Mouse (Mus musculus): ENCODE results near the gene Mxi1. TPM values are rescaled to one million over a fixed set of nuclear protein-coding genes. Genes with fewer than 3 reads are reported as not detected.

Gene Mxi1
- polyA plus RNA-seq, 1 experiment from 2014 or later: 29.3 TPM

GRCm38 (mm10) chr19:53309631-53310030, 687 bp upstream of the Mxi1 start:
- no peak for ATAC-seq (ENCODE audit: insufficient number of reproducible peaks, insufficient read depth, low FRiP score, low read depth)
- no peaks in the 10 kb centered on the region for H3K36me3 ChIP-seq (ENCODE audit: control insufficient read depth, insufficient read depth, low read length)
- H3K9ac ChIP-seq (replicated peaks; ENCODE audit: low read depth, low read length): no peak overlapping the region
- no peak overlapping the region for H3K4me2 ChIP-seq (replicated peaks; ENCODE audit: low read depth, low read length)
- H3K9me3 ChIP-seq (ENCODE audit: control insufficient read depth, low read depth, low read length): no peaks in the 10 kb centered on the region
- no peaks in the 10 kb centered on the region for H3K27me3 ChIP-seq (ENCODE audit: control insufficient read depth, insufficient read depth, low read length)
- H3K27ac ChIP-seq (ENCODE audit: low read length): no peak overlapping the region
- H3K4me1 ChIP-seq (ENCODE audit: control insufficient read depth, insufficient read depth, low read length): peaks cover 4% of the 10 kb centered on the region; the same call in 1 of the 2 replicates
- no peak overlapping the region for H3K4me3 ChIP-seq (ENCODE audit: low read depth, low read length)
- WGBS: 38% methylated on average over 4 of the region's 4 CpGs

DNA sequence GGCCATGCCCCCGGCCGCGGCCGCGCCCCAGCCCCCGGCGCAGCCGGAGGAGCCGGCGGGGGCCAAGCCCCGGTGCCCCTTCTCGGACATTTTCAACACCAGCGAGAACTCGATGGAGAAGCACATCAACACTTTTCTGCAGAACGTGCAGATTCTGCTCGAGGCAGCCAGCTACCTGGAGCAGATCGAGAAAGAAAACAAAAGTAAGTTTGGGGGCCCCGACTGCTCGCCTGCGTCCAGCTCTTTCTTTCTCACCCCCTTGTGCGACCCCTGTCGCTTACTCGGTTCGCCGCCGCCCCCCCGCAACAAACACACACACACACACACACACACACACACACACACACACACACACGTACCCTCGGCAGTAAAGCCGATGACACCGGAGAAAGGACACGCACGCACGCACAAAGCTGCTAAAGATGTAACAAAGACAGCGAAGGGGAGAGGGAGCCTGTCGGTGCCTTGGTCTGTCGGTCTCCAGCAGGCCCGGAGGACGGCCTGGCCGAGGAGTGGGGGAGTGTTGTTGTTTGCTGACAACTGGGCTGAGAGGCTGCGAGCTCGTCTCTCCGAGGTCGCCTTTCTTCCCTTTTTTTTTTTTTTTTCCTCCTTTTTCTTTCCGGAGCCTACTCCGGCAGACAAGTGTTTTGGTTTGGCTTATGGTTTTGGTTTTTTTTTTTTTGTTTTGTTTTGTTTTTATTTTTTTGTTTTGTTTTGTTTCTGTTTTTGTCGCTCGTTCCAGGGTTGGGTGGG, 629 bp downstream of the Mxi1 start:
- under 1% methylated on average over 48 of the region's 48 CpGs for WGBS
- Histone ChIP-seq H3K4me1 (ENCODE audit: control insufficient read depth, insufficient read depth, low read length) (peaks cover 12% of the 10 kb centered on the region; the same call in 1 of the 2 replicates), H3K36me3 (ENCODE audit: control insufficient read depth, insufficient read depth, low read length) (no peaks in the 10 kb centered on the region), H3K4me3 (ENCODE audit: low read depth, low read length) (peak overlapping the region; percentile 74), H3K9ac (replicated peaks; ENCODE audit: low read depth, low read length) (peak overlapping the region; percentile 67), H3K4me2 (replicated peaks; ENCODE audit: low read depth, low read length) (peak overlapping the region; percentile 97), H3K27me3 (ENCODE audit: control insufficient read depth, insufficient read depth, low read length) (no peaks in the 10 kb centered on the region), H3K9me3 (ENCODE audit: control insufficient read depth, low read depth, low read length) (no peaks in the 10 kb centered on the region), H3K27ac (ENCODE audit: low read length) (peak overlapping the region; percentile 97)
- ATAC-seq (ENCODE audit: insufficient number of reproducible peaks, insufficient read depth, low FRiP score, low read depth): no peak

DNA sequence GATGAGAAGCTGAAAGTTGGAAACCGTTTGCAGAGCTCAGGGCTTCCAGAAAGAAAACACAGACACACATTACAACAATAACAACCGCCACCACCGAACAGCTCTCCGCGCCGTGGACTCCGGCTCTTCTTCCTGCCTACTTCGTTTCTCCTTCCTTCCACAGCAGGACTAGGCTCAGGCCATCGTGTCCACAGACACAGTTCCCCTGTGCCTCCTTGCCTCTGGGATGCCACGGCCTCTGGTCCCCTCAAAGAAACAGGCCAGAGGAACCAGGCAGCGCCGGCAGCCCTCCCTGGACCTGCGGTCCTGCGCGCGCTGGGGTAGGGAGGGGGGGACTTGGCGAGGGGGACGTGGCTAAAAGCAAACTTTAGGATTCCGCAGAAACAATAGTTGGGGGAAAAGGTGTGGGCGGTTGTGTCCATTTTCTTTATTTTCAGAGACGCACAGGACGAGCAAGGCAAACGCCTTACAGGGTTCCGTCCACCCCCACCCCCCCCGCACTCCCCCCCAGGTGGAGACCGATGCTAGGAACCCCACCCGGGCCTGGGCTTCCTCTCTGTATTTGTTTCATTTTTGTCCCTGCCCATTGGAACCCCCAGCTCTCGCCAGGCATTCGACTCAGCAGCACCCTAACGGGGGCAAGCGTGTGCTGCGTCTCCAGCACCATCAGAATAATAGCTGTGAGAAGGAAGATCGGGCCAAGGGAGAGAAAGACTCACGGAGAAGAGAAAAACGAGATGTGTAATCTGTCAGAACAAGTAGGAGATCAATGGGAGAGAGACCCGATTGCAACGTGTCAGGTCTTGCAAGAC, 1.4 kb downstream of the Mxi1 start:
- H3K36me3 ChIP-seq (ENCODE audit: control insufficient read depth, insufficient read depth, low read length): no peaks in the 10 kb centered on the region
- H3K9me3 ChIP-seq (ENCODE audit: control insufficient read depth, low read depth, low read length): no peaks in the 10 kb centered on the region
- H3K9ac ChIP-seq (replicated peaks; ENCODE audit: low read depth, low read length): peak overlapping the region; percentile 67
- H3K4me2 ChIP-seq (replicated peaks; ENCODE audit: low read depth, low read length): peak overlapping the region; percentile 97
- H3K4me3 ChIP-seq (ENCODE audit: low read depth, low read length): peak overlapping the region; percentile 74
- peaks cover 12% of the 10 kb centered on the region; the same call in 1 of the 2 replicates for H3K4me1 ChIP-seq (ENCODE audit: control insufficient read depth, insufficient read depth, low read length)
- no peaks in the 10 kb centered on the region for H3K27me3 ChIP-seq (ENCODE audit: control insufficient read depth, insufficient read depth, low read length)
- under 1% methylated on average over 33 of the region's 37 CpGs for WGBS
- no peak for ATAC-seq (ENCODE audit: insufficient number of reproducible peaks, insufficient read depth, low FRiP score, low read depth)
- peak overlapping the region; percentile 97 for H3K27ac ChIP-seq (ENCODE audit: low read length)

- ATAC-seq (ENCODE audit: insufficient number of reproducible peaks, insufficient read depth, low FRiP score, low read depth): no peak
- WGBS: 0% methylated on average over 25 of the region's 26 CpGs
- H3K27me3 ChIP-seq (ENCODE audit: control insufficient read depth, insufficient read depth, low read length): no peaks in the 10 kb centered on the region
- H3K36me3 ChIP-seq (ENCODE audit: control insufficient read depth, insufficient read depth, low read length): no peaks in the 10 kb centered on the region
- H3K4me2 ChIP-seq (replicated peaks; ENCODE audit: low read depth, low read length): peak overlapping the region; percentile 97
- no peaks in the 10 kb centered on the region for H3K9me3 ChIP-seq (ENCODE audit: control insufficient read depth, low read depth, low read length)
- peak overlapping the region; percentile 74 for H3K4me3 ChIP-seq (ENCODE audit: low read depth, low read length)
- peak overlapping the region; percentile 67 for H3K9ac ChIP-seq (replicated peaks; ENCODE audit: low read depth, low read length)
- H3K4me1 ChIP-seq (ENCODE audit: control insufficient read depth, insufficient read depth, low read length): peaks cover 14% of the 10 kb centered on the region; the same call in 1 of the 2 replicates
- H3K27ac ChIP-seq (ENCODE audit: low read length): peak overlapping the region; percentile 97
Observed at GRCm38 (mm10) chr19:53312336-53312871, 2.1 kb downstream of the Mxi1 start.

- H3K27ac ChIP-seq (ENCODE audit: low read length): peak overlapping the region; percentile 97
- H3K36me3 ChIP-seq (ENCODE audit: control insufficient read depth, insufficient read depth, low read length): no peaks in the 10 kb centered on the region
- H3K9me3 ChIP-seq (ENCODE audit: control insufficient read depth, low read depth, low read length): no peaks in the 10 kb centered on the region
- peak overlapping the region; percentile 97 for H3K4me2 ChIP-seq (replicated peaks; ENCODE audit: low read depth, low read length)
- peak overlapping the region; percentile 67 for H3K9ac ChIP-seq (replicated peaks; ENCODE audit: low read depth, low read length)
- WGBS: under 1% methylated on average over 59 of the region's 63 CpGs
- H3K27me3 ChIP-seq (ENCODE audit: control insufficient read depth, insufficient read depth, low read length): no peaks in the 10 kb centered on the region
- peak overlapping the region; percentile 74 for H3K4me3 ChIP-seq (ENCODE audit: low read depth, low read length)
- H3K4me1 ChIP-seq (ENCODE audit: control insufficient read depth, insufficient read depth, low read length): peaks cover 17% of the 10 kb centered on the region; the same call in 1 of the 2 replicates
- ATAC-seq (ENCODE audit: insufficient number of reproducible peaks, insufficient read depth, low FRiP score, low read depth): no peak
Observed at GRCm38 (mm10) chr19:53312951-53313683, 2.8 kb downstream of the Mxi1 start.

DNA sequence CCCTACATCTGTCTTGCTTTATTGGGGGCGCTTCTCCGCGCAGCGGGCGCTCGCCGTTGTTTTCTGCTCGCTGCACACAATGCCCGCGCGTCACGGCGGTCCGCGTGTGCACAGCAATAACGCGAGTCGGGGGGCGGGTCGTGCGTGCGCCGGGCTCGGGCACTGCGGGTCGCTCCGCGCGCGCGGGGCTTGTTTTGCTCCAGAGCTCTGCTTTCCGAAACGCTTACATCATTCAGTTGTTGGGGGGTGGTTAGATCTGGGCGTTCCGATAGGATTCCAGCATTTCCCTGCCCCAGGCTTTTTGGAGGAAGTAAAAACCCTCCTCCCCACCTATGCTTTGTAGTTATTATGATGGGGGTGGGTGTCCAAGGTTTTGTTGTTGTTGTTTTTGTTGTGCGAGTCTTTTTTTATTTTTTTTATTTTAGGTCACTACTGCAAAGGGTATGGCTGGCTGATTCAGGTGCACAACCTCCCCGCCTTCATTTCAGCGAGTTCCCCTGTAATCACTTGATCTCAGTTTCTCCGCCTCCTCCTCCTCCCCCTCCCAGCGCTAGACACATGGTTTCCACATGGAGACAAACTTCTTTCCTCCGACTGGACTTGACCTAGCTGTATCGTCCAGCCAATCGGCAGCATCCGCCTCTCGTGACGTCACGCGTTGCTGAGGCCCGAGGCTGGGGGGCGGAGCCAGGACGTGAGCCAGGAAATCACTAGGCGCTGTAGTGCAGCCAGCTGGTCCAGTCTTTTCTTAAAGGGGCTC, 3.5 kb downstream of the Mxi1 start:
- Histone ChIP-seq H3K9ac (replicated peaks; ENCODE audit: low read depth, low read length) (peak overlapping the region; percentile 67), H3K36me3 (ENCODE audit: control insufficient read depth, insufficient read depth, low read length) (no peaks in the 10 kb centered on the region), H3K4me1 (ENCODE audit: control insufficient read depth, insufficient read depth, low read length) (peaks cover 22% of the 10 kb centered on the region; the same call in 1 of the 2 replicates), H3K4me2 (replicated peaks; ENCODE audit: low read depth, low read length) (peak overlapping the region; percentile 97), H3K27me3 (ENCODE audit: control insufficient read depth, insufficient read depth, low read length) (no peaks in the 10 kb centered on the region), H3K9me3 (ENCODE audit: control insufficient read depth, low read depth, low read length) (no peaks in the 10 kb centered on the region), H3K4me3 (ENCODE audit: low read depth, low read length) (peak overlapping the region; percentile 74), H3K27ac (ENCODE audit: low read length) (peak overlapping the region; percentile 97)
- under 1% methylated on average over 52 of the region's 52 CpGs for WGBS
- ATAC-seq (ENCODE audit: insufficient number of reproducible peaks, insufficient read depth, low FRiP score, low read depth): peak; percentile 90

DNA sequence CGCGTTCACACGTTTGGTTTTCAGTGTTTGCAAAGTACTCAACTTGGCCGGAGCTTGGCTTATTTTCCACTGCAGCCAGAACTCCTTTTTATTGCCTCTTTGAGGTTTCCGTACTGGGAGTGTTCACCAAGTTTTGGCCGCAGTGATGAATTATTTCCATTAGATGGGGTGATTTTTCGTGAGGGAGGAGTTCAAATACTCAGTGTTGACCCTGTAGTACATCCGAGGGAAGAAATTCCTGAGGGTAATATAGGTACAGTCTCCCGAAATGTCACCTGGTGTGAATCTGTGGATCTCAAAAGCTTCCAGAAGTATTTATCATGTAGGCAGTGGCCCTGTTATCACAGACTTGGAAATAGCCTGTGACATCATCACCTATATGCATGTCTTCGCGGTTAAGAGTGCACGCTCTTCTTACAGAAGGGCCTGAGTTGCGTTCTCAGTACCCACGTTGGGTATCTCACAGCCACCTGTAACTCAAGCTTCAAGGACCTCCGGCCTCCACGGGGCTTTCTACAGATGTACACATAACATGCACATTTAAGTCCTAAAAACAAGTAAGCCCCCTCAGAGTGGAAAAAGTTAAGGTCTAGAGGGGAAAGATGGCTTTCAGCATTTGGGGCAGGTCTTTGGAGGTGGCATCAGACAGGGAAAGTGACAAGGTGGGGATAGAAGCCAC, 4.4 kb downstream of the Mxi1 start:
- Histone ChIP-seq H3K27me3 (ENCODE audit: control insufficient read depth, insufficient read depth, low read length) (no peaks in the 10 kb centered on the region), H3K4me1 (ENCODE audit: control insufficient read depth, insufficient read depth, low read length) (peaks cover 22% of the 10 kb centered on the region; the same call in 1 of the 2 replicates), H3K4me3 (ENCODE audit: low read depth, low read length) (peak overlapping the region; percentile 74), H3K36me3 (ENCODE audit: control insufficient read depth, insufficient read depth, low read length) (no peaks in the 10 kb centered on the region), H3K9me3 (ENCODE audit: control insufficient read depth, low read depth, low read length) (no peaks in the 10 kb centered on the region), H3K4me2 (replicated peaks; ENCODE audit: low read depth, low read length) (peak overlapping the region; percentile 97), H3K27ac (ENCODE audit: low read length) (peak overlapping the region; percentile 74; the same call in 1 of the 2 replicates), H3K9ac (replicated peaks; ENCODE audit: low read depth, low read length) (no peak overlapping the region)
- ATAC-seq (ENCODE audit: insufficient number of reproducible peaks, insufficient read depth, low FRiP score, low read depth): no peak
- WGBS: 44% methylated on average over 16 of the region's 16 CpGs
